Mouse (Mus musculus): ENCODE data around the gene Ppfia1.

Ppfia1 gene

DNA sequence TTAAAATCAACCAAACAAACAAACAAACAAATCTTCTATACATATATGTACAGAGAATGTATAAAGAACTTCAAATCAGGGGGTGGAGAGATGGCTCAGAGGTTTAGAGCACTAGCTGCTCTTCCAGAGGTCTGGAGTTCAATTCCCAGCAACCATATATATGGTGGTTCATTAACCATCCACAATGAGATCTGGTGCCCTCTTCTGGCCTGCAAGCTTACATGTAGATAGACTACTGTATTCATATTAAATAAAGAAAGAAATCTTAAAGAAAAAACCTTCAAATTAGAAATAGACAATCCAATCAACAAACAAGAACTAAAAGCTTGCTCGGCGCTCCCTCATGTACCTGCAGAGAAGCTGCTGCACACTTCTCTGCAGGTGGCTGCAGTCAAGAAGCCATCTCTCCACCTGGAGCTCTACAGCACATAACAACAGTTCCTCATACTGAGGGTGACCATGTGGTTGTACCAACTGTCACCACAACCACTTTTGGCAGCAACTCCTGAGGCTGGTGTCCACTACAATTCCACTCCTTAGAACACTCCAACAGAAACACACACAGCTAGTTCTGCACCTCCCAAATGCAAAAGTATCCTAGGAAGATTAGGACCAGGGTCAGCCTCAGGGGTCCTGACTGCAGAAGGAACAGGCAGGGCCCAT is 3.5 kb downstream of the Ppfia1 start:
- no peak for DNase-seq

DNA sequence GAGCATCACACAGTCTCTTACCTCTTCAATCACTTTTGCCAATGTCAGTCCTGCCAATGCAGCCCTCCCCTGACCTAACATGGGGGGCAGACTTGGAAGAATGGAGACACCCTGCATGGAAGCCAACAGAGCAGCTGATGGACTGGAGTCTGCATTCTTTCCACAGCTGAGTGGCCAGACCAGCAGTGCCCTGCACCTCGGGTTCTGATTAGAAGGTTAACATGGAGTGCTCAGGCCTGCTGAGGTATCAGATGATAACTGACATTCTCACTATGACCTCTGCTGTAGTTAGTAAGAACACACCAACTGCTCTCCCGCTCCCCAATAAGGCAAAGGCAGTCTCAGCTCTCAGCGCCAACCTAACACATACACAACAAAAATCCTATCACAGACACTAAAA is 8.3 kb downstream of the Ppfia1 start:
- no peak for DNase-seq

DNA sequence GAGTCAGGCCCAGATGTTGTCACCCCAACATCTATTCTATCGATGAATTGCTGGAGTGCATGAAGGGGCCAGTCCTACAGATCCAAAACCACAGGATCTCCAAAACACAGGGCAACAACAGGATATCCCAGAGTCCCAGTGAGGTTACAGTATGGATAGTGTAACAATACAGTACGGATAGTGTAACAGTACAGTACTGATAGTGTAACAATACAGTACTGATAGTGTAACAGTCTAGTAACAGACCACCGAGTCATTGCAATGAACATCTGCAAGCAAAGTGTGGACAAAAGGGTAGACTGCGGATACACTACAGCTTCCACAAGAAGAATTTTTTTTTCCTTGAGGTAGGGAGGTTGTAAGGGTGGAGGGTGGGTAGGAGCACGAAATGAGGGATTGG is 12.2 kb downstream of the Ppfia1 start:
- no peak for DNase-seq

DNA sequence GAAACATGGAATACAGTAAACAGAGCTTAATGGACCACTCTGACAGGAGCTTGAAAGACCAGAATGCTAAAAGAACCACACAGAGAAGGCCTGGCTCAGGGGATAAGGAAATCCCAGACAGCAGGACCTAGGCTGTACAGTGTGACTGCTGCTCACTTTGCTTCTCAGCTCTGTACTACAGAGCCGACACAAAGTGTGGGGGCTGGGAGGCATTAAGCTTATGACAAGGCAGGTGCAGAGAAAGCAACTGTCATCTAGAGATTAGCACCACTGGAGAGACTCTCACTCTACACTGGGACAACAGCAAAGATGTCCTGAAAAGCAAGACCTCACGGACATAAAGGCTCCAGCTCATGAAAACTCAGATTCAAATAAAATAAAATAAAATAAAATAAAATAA is 14.4 kb downstream of the Ppfia1 start:
- no peak for DNase-seq

DNA sequence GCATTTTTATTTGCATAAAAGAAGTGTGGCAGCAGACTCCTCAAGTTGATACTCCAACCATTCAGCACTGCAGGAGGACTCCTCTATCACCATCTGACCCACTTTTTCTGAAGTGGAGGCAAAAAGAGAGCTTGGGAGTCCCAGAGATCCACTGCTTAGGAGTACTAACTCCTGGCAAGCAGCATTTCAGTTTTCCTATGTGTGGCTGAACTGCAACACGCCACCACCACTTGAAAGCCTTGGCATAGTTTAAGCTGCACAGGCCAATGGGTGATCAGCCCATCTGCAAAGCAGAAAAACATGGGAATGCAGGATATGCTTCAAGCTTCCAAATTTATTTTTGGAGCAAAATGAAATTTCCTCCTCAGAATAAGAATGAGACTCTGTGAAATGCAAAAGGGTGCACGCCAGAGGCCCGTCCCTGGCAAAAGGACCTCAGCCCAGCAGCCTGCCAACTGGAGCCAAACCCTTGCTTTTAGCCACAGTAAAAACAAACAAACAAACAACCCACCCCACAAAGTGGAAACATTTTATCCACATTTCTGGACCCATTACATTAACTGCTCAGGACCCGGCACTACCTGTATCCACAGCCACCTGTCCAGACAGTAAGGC is 15.4 kb downstream of the Ppfia1 start:
- DNase-seq = no peak

DNA sequence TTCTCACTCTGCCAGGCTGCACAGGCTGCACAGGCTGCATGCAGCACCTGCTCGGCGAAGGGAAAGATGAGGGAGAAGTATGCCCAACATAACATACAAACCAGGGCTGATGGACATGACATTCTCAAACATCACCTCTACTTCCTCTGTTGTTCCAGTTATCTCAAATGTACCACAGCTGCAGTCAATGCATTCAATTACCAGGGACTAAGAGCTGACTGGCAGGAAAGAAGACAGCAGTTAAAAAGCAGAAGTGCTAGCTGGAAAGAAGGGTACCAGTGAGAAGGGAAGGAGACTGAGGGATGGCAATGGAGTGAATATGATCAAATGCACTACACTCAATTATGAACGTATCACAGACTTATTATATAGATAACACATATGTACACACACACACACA is 17.2 kb downstream of the Ppfia1 start:
- no peak for DNase-seq

DNA sequence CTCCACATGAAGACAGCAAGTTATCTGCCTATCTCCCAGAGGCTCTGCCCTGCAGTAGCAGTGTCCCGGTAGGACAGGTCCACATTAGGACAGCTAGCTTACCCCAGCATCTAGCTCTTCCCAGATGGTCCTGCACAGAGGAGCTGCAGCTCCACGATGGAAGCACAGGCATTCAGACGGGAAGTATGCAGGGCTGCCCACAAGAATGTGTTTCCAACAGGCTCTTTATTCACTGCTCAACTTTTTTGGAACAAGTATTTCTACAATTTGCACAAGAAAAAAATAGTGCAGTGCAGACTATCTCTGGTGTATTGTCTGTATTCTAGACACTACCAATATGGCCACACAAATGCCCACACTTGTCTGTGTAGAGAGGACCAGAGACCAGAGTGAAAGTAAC is 18.8 kb downstream of the Ppfia1 start:
- DNase-seq = no peak

DNA sequence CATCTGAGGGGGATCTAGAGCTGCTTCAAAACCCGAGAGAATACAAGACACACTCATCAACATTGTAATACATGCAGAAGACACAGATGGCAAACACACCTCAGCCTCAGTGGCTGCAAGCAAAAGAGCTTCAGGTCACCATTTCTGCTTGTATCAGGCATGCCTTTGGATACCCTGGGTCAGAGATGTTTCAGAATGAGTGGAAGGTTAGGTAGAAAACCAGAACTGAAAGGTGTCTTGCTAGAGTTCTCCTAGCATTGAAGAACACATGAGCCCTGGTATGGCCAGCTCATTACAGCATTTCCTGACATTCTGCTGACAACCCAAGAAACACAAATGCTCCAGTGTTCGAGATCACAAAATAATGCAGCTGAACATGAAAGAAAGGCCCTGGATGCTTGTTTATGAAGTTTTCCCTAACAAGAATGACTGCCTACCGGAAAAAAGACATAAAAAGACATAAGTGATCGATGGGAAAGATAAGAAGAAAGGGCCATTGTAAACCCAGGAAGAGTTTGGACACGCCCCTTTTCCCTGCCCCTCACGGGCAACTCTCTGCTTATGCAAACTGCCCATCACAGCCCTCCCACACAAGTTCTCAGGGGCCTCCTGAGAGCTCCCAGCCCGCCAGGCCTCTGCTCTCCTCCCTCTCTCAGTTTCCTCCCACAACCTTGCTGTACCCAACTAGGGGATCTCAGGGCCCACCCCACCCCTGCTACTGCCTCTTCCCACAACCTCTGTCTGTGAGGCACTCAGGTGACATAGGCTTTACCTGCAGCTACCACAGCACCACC is 21.7 kb downstream of the Ppfia1 start:
- no peak for DNase-seq

DNA sequence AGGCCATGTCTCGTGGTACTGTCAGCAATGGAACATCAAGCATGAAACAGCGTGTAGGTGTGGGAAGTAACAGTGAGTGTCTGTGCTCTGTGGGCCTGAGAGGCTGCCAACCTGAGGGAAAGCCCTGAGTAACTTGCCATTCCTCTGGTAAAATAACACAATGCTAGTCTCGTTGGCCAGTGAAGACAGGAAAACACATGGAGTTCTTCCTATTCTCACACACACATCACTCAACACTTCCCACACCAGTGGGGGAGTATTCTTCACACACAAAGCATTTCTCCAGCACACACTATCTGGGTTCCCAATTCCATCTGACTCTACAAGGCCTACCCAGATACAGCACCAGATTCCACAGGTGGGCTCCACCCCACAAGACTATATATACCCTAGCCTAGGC is 23.7 kb downstream of the Ppfia1 start:
- no peak for DNase-seq

DNA sequence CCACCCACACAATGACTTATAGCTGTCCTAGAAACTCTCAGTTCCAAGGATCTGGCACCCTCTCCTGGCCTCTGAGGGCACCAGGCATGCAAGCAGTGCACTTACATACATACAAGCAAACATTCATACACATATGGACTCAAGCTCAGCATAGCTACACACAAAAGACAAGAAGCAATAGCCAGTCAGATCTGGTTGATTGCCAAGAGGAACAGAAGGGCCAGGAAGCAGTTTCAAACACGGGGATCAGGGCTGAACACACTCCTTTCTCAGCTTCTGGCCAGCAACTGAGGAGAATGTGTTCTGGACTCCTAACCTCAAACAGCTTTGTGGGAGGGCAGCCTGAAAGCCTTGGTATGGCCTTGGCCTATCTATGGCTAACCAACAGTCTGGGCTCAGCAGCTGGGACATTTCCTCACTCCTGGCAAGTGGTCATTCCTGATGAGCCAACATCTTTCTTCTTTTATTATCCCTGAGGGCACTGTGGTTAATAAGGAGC is 25.8 kb downstream of the Ppfia1 start:
- peak; percentile 17 for DNase-seq

DNA sequence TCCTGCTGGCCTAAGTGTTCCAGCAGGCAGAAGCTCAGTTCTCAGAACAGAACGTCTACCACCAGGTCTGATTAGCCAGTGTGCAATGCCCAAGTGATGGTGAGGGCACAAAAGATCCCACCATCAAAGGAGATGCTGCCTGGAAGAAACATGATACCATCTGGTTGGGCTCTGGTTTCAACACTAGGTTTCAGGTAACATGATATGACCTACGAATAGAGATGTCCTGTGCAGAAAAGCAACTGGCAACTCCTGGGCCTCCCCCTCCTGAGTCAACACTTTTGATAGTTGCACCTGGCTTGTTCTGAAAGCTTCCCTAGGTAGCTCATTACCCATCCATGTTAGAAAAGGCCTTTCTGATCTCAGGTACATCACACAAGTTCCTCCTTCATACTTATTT is 26.9 kb downstream of the Ppfia1 start:
- DNase-seq = no peak

DNA sequence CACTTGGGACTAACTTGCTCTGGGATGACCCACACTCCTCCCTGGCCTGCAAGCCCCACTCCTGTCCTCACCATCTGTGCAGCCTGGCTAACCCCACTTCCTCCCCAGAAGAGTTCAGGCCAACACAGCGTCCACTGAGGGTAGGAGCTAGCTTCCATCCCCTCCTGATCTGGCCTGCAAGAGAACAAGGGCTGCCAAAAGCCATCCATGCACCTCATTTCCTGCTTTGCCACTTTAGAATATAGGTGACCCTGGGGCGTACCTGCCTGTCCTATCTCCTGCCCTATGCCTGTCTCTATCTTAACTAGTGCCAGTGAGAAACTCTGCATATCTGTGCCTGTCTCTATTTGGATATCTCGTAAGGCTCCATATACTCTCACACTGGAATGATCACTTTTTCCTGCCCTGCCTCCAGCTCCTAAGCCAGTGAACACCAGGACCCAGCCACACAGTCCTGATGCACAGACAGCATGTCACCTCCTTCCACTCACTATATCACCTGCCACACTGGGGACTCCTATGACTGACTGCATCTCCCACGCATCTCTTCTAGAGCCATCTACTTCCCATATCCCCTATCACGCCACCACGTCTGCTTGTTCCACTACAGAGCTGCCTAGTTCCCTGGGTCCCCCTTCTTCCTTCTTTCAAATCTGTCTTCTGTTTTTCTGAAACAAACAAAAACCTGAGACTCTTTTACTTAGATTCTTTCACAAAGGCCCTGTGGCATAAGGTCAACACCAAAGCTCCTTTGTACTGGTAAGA is 28.9 kb downstream of the Ppfia1 start:
- DNase-seq = no peak

DNA sequence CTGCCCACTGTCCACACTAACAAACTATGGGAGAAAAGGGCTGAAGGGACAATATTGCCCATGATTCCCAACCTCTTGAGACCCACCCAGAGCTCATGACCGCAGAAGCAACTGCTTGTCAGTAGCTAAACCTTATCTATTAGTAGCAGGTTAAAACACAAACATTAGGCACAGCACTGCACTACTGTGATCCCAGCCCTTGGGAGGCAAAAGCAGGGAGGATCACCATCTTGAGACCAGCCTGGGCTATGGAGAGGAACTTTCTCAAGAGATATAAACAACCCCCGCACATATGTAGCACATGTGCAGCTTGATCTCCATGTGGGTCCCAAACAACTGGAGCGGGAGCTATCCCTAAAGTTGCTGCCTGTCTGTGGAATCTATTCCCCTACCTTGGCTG is 30.1 kb downstream of the Ppfia1 start:
- DNase-seq = no peak

DNA sequence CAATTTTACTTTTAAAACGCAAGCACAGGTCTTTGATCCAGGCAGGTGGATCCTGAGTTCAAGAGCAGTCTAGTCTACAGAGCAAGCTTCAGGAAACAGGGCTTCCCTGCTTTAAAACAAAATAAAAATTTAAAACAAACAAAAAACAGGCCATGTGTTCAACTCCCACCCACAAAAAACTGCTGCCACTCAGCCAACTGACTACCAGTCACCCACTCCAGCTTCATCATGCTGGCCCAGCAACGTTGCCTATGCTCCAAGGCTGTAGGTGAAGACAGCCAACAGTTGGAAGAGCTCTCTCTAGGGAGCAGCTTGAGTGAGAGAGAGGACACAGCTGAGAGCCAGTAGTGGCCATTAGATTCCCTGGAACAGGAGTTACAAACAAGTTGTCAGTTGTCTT is 31.6 kb downstream of the Ppfia1 start:
- DNase-seq = no peak

DNA sequence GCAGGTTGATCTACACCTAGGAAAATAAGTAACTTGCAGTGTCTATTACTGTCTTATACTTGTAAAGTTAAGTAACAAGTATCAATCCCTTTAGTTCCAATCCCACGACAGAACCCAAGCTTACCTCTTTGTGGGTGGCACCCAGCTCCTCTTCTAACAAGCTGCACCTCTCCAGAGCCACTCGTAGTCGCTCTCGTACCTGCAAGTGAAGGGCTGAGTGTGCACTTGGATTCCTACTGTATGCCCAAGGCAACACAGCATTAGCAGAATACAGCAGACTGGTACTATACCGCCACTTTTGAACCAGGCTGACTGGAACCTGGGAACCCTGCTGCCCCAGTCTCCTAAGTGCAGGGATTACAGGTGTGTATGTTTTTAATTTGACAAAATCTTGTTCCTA is 33.7 kb downstream of the Ppfia1 start:
- peak; percentile 17 for DNase-seq

DNA sequence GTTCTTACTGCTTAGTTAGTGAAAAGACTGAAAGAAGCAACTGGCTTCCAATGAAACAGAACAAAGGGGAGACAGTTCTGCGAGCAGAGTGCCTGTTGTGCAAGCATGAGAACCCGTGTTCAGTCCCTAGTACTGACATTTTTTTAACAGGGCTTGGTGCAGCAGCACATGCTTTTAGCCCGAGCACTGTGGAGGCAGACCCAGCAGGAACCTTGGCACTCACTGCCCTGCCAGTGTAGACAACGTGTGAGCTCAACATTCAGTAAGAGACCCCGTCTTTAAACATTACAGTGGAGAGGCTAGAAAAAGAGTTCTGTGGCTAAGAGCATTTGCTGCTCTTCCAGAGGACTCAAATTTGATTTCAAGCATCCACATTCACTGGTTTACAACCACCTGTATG is 36.8 kb downstream of the Ppfia1 start:
- DNase-seq = no peak

DNA sequence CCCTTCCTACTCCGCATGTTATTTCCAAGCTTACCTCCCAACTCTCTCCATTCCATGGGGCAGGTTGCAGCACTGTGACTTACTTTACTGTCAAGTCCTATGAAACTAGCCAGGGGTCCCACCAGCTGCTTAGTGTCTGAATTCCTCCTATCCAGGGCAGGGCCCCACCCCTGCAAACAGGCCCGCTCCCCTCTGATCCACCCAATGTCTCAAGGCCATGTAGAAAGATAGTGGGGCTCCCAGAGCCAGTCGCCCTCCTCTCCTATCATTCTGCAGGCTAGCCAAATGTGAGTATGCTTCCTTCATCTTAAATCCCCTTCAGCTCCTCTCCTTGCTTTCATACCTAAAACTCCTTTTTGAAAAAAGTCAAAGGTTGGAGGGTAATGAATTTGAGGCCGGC is 44.4 kb downstream of the Ppfia1 start:
- no peak for DNase-seq

DNA sequence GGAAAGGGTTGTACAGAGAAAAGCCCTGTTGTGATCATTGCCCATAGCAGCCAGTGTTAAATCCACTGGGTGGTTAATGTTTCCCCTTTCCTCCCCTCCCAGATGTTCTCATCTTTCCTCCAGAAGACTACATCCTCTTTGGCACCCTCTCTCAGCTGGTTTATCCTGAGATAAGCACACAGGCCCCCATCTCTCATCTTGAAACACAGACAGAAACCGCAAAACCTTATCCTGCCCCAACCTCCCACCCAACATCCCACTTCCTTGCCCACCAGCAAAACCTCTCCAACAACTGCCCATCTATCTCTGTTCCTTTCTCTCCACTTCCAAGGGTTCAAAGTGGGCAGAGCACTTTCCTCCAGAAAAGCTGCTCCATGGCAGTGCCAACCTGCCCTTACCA is 46.7 kb downstream of the Ppfia1 start:
- no peak for DNase-seq

DNA sequence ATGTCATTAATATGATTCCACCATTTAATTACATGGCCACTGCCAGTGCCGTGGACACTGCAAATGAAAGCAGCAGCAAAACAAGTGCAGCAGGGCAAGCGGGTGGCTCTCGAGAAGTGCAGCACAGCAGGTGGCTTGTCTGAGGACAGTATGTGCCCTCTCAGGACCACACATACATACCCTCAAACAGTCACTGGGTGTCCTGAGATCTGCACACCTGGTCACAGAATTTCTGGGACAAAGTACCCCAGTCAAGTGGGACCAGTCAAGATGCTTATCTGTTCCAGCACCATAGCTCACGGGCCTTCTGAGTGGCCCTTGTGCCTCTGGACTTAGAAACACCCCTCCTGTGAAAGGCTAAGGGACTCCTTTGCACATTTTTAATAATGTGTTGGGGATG is 49.6 kb downstream of the Ppfia1 start:
- no peak for DNase-seq

DNA sequence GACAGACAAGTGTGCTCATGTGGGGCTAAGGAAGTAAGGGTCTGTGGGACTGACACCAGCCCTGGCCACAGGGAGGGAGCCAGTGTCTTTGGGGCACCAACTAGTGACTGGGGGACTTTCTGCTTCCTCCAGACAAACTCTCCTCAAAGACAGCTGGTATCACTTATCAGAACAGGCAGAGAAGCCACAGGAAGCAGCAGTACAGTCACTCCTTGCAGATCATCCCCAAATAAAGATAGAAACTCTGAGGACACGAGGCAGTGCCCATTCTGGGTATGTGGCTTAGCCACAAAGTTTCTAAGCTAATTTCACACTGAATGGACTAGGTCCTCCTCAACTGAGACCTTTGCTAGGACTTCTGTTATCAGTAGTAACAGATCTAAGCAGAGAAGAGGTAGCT is 60.6 kb downstream of the Ppfia1 start:
- no peak for DNase-seq

DNA sequence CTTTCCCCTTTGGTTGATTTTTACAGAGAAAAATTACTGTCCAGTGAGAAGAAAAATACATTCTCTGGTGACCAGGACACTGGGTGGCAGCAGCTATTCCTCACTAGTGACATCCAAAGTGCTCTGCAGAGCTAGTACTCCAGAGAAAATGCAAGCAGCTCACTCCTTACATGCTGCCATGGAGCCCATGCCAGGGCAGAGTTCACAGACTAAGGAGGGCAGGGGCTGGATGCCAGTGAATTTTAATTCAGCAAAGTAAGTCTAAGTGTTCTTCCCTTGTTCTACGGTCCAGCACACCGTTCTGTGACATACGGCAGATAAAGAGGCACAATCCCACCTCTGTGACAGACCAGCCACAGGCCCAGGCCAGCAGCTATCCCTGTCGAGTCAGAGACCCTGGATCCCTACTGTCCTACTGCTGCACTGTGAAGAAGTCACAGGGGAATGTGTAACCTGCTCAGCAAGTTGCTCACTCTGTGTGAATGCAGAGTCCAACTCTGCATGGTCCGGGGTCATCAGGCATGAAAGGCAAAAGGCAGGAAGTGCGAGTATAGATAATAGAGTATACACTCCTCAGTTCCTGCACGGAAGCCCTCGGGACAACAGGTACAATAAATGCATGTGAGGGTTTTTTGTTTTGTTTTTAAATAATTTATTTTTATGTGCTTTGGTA is 63.2 kb downstream of the Ppfia1 start:
- DNase-seq = no peak

DNA sequence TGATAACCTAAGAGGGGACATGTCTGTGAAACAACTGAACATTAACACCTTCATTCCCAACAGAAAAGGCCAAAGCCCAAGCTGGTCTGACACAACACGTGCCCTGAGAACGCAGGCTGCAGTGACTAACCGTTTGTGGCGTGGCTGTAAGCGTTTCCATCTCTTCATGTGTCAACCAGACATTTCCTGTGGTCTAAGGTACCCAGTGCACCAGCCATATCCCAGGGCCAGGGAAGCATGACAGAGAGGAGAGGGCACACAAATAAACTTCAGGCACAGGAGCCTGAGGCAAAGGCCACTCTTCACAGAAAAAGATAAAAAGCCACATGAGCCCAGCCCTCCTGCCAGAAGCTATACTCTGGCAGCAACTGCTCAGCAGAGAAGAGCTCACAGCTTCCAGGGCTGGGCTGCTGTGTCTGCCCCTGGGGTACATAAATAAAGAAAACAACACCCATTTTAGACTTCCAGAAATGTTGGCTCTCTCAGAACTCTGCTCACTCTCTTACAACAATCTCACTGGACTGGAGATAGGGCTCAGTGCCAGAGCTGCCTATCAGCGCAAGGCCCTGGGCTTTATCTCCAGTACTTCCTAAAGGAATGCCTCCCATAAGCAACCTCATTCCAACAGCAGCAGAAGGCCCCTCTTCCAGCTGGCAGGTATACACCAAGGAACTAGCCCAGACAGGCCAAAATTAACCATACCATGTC is 64.3 kb downstream of the Ppfia1 start:
- no peak for DNase-seq

Data from lung, postnatal 14 days (tissue).